Mouse (Mus musculus) layer of hippocampus, adult 2 months (tissue): ENCODE data around the gene Fkbp6. TPM values are rescaled to one million over a fixed set of nuclear protein-coding genes. Genes with fewer than 3 reads are reported as not detected.

Experiments
- DNase-seq, 2 experiments: peaks; one replicate each; pipeline ENCODE4 v3.0.0; 2022; ENCODE audit warnings: low spot score in 2 of 2
- H3K27ac ChIP-seq: fragments of 200-600 bp; 2 replicates; pipeline ENCODE4 v1.8.1; 2022
- H3K4me3 ChIP-seq: fragments of 200-600 bp; 2 replicates; pipeline ENCODE4 v1.8.1; 2022; ENCODE audit warnings: mild to moderate bottlenecking
- CTCF ChIP-seq: fragments of 200-600 bp; conservative IDR thresholded peaks from 2 replicates; pipeline ENCODE4 v1.8.1; 2022; ENCODE audit warnings: antibody characterized with exemption, mild to moderate bottlenecking, moderate library complexity
- microRNA-seq, 2 experiments: library from miRNA; unstranded; fragments of <30 nt; microRNA quantifications; one replicate each; pipeline ENCODE4 v1.2.0; 2021
- total RNA-seq, 2 experiments: library from RNA; stranded (reverse); gene quantifications; 2 replicates each; pipeline ENCODE4 v1.2.3; 2021

Fkbp6 gene
- total RNA-seq, 2 experiments from 2014 or later = 0.47 to 0.51 TPM

GRCm38 (mm10) chr5:135251079-135251454 lies 98.8 kb downstream of the Fkbp6 start, which contains the start of gene Fzd9:
Gene Fzd9 (minus strand): TSS chr5:135251230.
- no peak within 1 kb of the TSS for H3K27ac ChIP-seq

GRCm38 (mm10) chr5:135250186-135251078 lies 99.4 kb downstream of the Fkbp6 start:
- TF ChIP-seq CTCF = no peak
- no peak overlapping the region for H3K27ac ChIP-seq
- no peak for DNase-seq
- peak overlapping the region; percentile 58 for H3K4me3 ChIP-seq

More at GRCm38 (mm10) chr5:135251079-135251454, 98.8 kb downstream of the Fkbp6 start, which contains the start of gene Fzd9:
- peak; percentile 75 to 78 for DNase-seq
- H3K4me3 ChIP-seq = peak within 1 kb of the TSS; percentile 58
- peak; percentile 18 for TF ChIP-seq CTCF

- DNase-seq = no peak
- no peak for TF ChIP-seq CTCF
- Histone ChIP-seq H3K27ac (no peak overlapping the region), H3K4me3 (peak overlapping the region; percentile 0; the same call in 1 of the 2 replicates)
Observed at GRCm38 (mm10) chr5:135248956-135249676, 100.7 kb downstream of the Fkbp6 start.

GRCm38 (mm10) chr5:135247337-135247736 lies 102.5 kb downstream of the Fkbp6 start:
- Histone ChIP-seq H3K27ac (no peak overlapping the region), H3K4me3 (no peak overlapping the region)
- no peak for TF ChIP-seq CTCF
- no peak for DNase-seq

GRCm38 (mm10) chr5:135246531-135246930 lies 103.3 kb downstream of the Fkbp6 start:
- DNase-seq = no peak
- no peak overlapping the region for H3K27ac ChIP-seq
- no peak for TF ChIP-seq CTCF

GRCm38 (mm10) chr5:135243166-135243565 lies 106.7 kb downstream of the Fkbp6 start:
- no peak for DNase-seq
- H3K4me3 ChIP-seq = no peak overlapping the region
- H3K27ac ChIP-seq = no peak overlapping the region
- TF ChIP-seq CTCF = no peak

More at GRCm38 (mm10) chr5:135246531-135246930, 103.3 kb downstream of the Fkbp6 start:
- no peak overlapping the region for H3K4me3 ChIP-seq

GRCm38 (mm10) chr5:135242608-135243007 lies 107.2 kb downstream of the Fkbp6 start:
- TF ChIP-seq CTCF = no peak
- DNase-seq = no peak
- Histone ChIP-seq H3K27ac (no peak overlapping the region), H3K4me3 (no peak overlapping the region)

- Histone ChIP-seq H3K4me3 (no peak overlapping the region), H3K27ac (no peak overlapping the region)
- DNase-seq = no peak
- no peak for TF ChIP-seq CTCF
Observed at GRCm38 (mm10) chr5:135242136-135242535, 107.7 kb downstream of the Fkbp6 start.

Small RNA genes within 50 kb of the gene (microRNA-seq; reads per million reads assigned to microRNA genes)
- 0.92 to 0.96 reads per million in 2 experiments for gene Mir7033

Other genes with a start within 250 kb of the Fkbp6 start
- 10 to 100 TPM; 29.8 to 32.0 TPM for gene Tbl2, start 200.4 kb downstream of the Fkbp6 start, total RNA-seq
- 10 to 100 TPM; 55.1 to 62.6 TPM for gene Bcl7b, start 181.8 kb downstream of the Fkbp6 start, total RNA-seq
- 10 to 100 TPM; 79.9 to 87.5 TPM for gene Baz1b, start 162.8 kb downstream of the Fkbp6 start, total RNA-seq
- 1 to 10 TPM; 4.5 to 5.0 TPM for gene Fzd9, start 98.8 kb downstream of the Fkbp6 start, total RNA-seq
- not detected for gene Trim50, start 3.3 kb upstream of the Fkbp6 start, total RNA-seq
- 10 to 100 TPM; 21.7 to 30.1 TPM for gene Nsun5, start 19.9 kb upstream of the Fkbp6 start, total RNA-seq
- 10 to 100 TPM; 48.3 to 50.2 TPM for gene Pom121, start 44.5 kb upstream of the Fkbp6 start, total RNA-seq
- 10 to 100 TPM; 41.2 to 41.4 TPM for gene Hip1, start 195.1 kb upstream of the Fkbp6 start, total RNA-seq
- gene Ccl26, start 213.5 kb upstream of the Fkbp6 start, total RNA-seq = not detected
- gene Ccl24, start 223.0 kb upstream of the Fkbp6 start, total RNA-seq = not detected